Mouse (Mus musculus) embryonic facial prominence, embryonic 12.5 days (tissue): ENCODE results near the gene Cep68. TPM values are rescaled to one million over a fixed set of nuclear protein-coding genes. Genes with fewer than 3 reads are reported as not detected.

Experiments
- ATAC-seq: fragments of 200-750 bp; cut with Nextera tagmentation; 2 replicates; pipeline ENCODE4 v1.8.0; 2017; ENCODE audit not compliant: insufficient number of reproducible peaks, insufficient read depth, low FRiP score, low TSS enrichment
- H3K27ac ChIP-seq: fragments of 300-500 bp; sonication (generic); 2 replicates; pipeline ENCODE4 v1.5.1; 2016; ENCODE audit warnings: mild to moderate bottlenecking
- H3K27me3 ChIP-seq: fragments of 300-500 bp; sonication (generic); 2 replicates; pipeline ENCODE4 v1.6.1; 2016; ENCODE audit warnings: mild to moderate bottlenecking, moderate library complexity
- H3K36me3 ChIP-seq: fragments of 300-500 bp; sonication (generic); 2 replicates; pipeline ENCODE4 v1.6.1; 2016; ENCODE audit warnings: mild to moderate bottlenecking
- H3K4me1 ChIP-seq: fragments of 300-500 bp; sonication (generic); 2 replicates; pipeline ENCODE4 v1.6.1; 2016
- H3K4me2 ChIP-seq: fragments of 300-500 bp; sonication (generic); replicated peaks from 2 replicates; pipeline ENCODE4 v1.6.1; 2016; ENCODE audit warnings: mild to moderate bottlenecking, moderate library complexity
- H3K4me3 ChIP-seq: fragments of 300-500 bp; sonication (generic); 2 replicates; pipeline ENCODE4 v1.5.1; 2016; ENCODE audit warnings: mild to moderate bottlenecking
- H3K9ac ChIP-seq: fragments of 300-500 bp; sonication (generic); 2 replicates; pipeline ENCODE4 v1.6.1; 2016; ENCODE audit warnings: mild to moderate bottlenecking, moderate library complexity
- H3K9me3 ChIP-seq: fragments of 300-500 bp; sonication (generic); 2 replicates; pipeline ENCODE4 v1.6.1; 2016; ENCODE audit warnings: mild to moderate bottlenecking, moderate library complexity
- WGBS: fragments of 180-500 bp; shearing (Covaris S2); methylation state at CpG from one replicate; pipeline ENCODE4 v1.1.7; 2016; 5-methylcytosine and 5-hydroxymethylcytosine counted together
- polyA plus RNA-seq: library from polyadenylated mRNA; unstranded; fragments of >200 nt; fragmentation: Nextera tagmentation; extraction: Ambion mirVana; gene quantifications from 2 replicates; pipeline ENCODE4 v1.2.1, GENCODE M21; 2016

The Cep68 gene
- polyA plus RNA-seq, 1 experiment from 2014 or later, result 40.2 TPM

GRCm38 (mm10) chr11:20240331-20240730, 8.9 kb downstream of the Cep68 start:
- no peak overlapping the region for H3K27ac ChIP-seq
- H3K4me1 ChIP-seq, result peaks cover 22% of the 10 kb centered on the region
- H3K9me3 ChIP-seq, result no peaks in the 10 kb centered on the region
- no peak for ATAC-seq
- H3K36me3 ChIP-seq, result peaks cover 67% of the 10 kb centered on the region
- H3K27me3 ChIP-seq, result no peaks in the 10 kb centered on the region
- H3K4me3 ChIP-seq, result no peak overlapping the region
- H3K9ac ChIP-seq, result no peak overlapping the region
- 82% methylated on average over 5 of the region's 5 CpGs for WGBS
- no peak overlapping the region for H3K4me2 ChIP-seq

DNA sequence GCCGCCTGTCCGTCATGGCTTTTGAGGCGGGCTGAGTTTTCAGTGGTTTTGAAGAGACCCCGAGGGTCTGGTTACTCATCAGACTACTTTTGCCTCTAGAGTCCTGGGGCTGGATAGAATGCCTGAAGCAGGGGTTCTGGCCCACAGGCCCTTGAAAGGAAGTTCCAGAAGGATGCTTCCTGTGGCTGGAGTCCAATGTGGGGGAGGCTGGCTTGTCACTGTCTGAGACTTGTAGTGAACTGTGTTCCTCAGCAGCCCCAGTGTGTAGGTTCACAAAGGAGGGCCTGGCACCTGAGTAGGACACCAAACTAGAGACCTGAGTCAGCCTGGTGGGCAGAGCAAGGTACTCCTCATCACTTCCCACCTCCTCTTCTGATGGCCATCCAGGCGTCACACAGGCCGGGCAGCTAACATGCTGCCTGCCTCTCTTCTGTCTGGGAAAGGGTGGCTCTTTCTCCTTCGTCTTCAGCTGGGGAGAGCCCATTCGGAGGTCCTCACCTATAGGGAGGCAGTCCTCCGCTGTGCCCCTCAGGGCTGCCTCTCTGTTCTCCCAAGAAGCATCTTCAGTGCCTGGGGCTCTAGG, 9.9 kb downstream of the Cep68 start:
- Histone ChIP-seq H3K9me3 (no peaks in the 10 kb centered on the region), H3K9ac (no peak overlapping the region), H3K27ac (no peak overlapping the region), H3K36me3 (peaks cover 77% of the 10 kb centered on the region), H3K27me3 (no peaks in the 10 kb centered on the region), H3K4me1 (peaks cover 17% of the 10 kb centered on the region), H3K4me2 (no peak overlapping the region), H3K4me3 (no peak overlapping the region)
- WGBS, result 89% methylated on average over 9 of the region's 9 CpGs
- ATAC-seq, result no peak

GRCm38 (mm10) chr11:20237976-20238375, 11.3 kb downstream of the Cep68 start:
- 86% methylated on average over 3 of the region's 3 CpGs for WGBS

DNA sequence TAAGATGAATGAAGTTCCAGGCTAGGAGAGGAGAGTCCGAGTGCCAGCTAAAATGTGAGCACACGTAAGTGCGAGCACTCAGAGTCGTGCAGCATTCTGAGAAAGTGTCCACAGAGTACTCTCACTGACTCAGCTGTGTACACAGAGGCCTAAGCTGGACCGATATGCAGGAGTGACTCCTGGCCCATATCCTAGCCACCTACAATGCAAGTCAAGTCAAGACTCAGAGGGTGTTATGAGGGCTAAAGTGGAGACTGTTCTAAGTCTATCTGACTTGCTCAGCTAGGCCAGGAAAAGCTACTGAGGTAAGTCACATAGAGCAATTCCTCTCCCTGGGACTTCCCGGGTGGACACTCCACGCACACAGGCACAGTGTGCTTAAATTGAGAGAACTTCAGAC, 12.2 kb downstream of the Cep68 start:
- Histone ChIP-seq H3K27me3 (no peaks in the 10 kb centered on the region), H3K4me1 (no peaks in the 10 kb centered on the region; the same call in 1 of the 2 replicates), H3K4me3 (no peak overlapping the region), H3K4me2 (no peak overlapping the region), H3K9ac (no peak overlapping the region), H3K36me3 (peaks cover 91% of the 10 kb centered on the region), H3K9me3 (no peaks in the 10 kb centered on the region), H3K27ac (no peak overlapping the region)
- ATAC-seq, result no peak
- WGBS, result 93% methylated on average over 7 of the region's 7 CpGs

More at GRCm38 (mm10) chr11:20237976-20238375, 11.3 kb downstream of the Cep68 start:
- H3K27ac ChIP-seq, result no peak overlapping the region
- H3K36me3 ChIP-seq, result peaks cover 85% of the 10 kb centered on the region
- H3K4me2 ChIP-seq, result no peak overlapping the region
- H3K4me1 ChIP-seq, result peaks cover 3% of the 10 kb centered on the region; the same call in 1 of the 2 replicates
- no peak overlapping the region for H3K4me3 ChIP-seq
- no peaks in the 10 kb centered on the region for H3K27me3 ChIP-seq
- no peak overlapping the region for H3K9ac ChIP-seq
- no peaks in the 10 kb centered on the region for H3K9me3 ChIP-seq
- ATAC-seq, result no peak

GRCm38 (mm10) chr11:20234233-20234632, 15.0 kb downstream of the Cep68 start:
- Histone ChIP-seq H3K27ac (no peak overlapping the region), H3K36me3 (peaks cover 89% of the 10 kb centered on the region), H3K4me2 (no peak overlapping the region), H3K9ac (no peak overlapping the region), H3K27me3 (no peaks in the 10 kb centered on the region), H3K4me1 (no peaks in the 10 kb centered on the region; the same call in 1 of the 2 replicates), H3K4me3 (no peak overlapping the region), H3K9me3 (no peaks in the 10 kb centered on the region)
- 56% methylated on average over 3 of the region's 3 CpGs for WGBS
- ATAC-seq, result no peak

DNA sequence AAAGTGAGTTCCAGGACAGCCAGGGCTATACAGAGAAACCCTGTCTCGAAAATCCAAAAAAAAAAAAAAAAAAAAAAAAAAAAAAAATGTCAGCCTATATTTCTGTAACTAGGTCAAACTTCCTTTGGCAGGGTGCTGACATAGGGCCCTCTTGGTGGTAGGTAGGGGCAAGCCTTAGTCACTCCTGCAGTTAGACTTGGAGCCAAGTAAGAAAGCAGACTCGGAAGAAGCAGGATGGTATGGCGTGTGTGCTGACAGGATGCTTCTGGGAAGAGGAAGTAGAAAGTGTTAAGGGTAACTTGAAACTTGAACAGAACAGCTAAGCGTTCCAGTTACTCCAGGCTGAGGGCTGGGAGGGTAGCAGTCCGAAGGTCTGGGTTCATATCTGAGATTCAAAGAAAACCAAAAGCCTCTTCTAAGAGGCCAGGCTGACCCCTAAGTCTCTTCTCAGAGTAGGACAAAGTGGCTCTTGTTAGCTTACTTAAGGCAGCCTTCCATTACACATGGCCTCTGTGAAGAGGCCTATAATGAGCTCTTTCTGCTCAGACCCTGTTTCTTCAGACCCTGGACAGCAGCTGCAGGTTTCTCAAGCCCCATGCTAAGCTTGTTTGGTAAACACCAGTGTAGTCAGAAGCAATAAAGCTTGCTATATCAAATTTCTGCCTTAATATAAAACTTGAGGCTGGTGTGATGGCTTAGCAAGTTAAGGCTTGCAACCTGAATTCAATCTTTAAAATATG, 17.0 kb downstream of the Cep68 start:
- H3K27ac ChIP-seq, result peak overlapping the region; percentile 60
- H3K36me3 ChIP-seq, result peaks cover 89% of the 10 kb centered on the region

GRCm38 (mm10) chr11:20231128-20231878, 17.9 kb downstream of the Cep68 start:
- Histone ChIP-seq H3K27me3 (no peaks in the 10 kb centered on the region), H3K27ac (peak overlapping the region; percentile 47), H3K36me3 (peaks cover 80% of the 10 kb centered on the region), H3K4me2 (no peak overlapping the region), H3K9me3 (no peaks in the 10 kb centered on the region), H3K4me1 (no peaks in the 10 kb centered on the region; the same call in 1 of the 2 replicates), H3K9ac (no peak overlapping the region), H3K4me3 (no peak overlapping the region)
- ATAC-seq, result no peak
- 49% methylated on average over 8 of the region's 8 CpGs for WGBS

More for the DNA sequence above, 17.0 kb downstream of the Cep68 start:
- WGBS, result 50% methylated on average over 4 of the region's 5 CpGs
- no peak overlapping the region for H3K4me3 ChIP-seq
- no peaks in the 10 kb centered on the region for H3K9me3 ChIP-seq
- H3K9ac ChIP-seq, result no peak overlapping the region
- H3K4me2 ChIP-seq, result no peak overlapping the region
- no peaks in the 10 kb centered on the region; the same call in 1 of the 2 replicates for H3K4me1 ChIP-seq
- ATAC-seq, result no peak
- H3K27me3 ChIP-seq, result no peaks in the 10 kb centered on the region

GRCm38 (mm10) chr11:20230286-20230685, 18.9 kb downstream of the Cep68 start:
- Histone ChIP-seq H3K27ac (no peak overlapping the region), H3K27me3 (no peaks in the 10 kb centered on the region), H3K4me1 (no peaks in the 10 kb centered on the region; the same call in 1 of the 2 replicates), H3K9ac (no peak overlapping the region), H3K9me3 (no peaks in the 10 kb centered on the region), H3K4me2 (no peak overlapping the region), H3K36me3 (peaks cover 81% of the 10 kb centered on the region), H3K4me3 (no peak overlapping the region)
- no peak for ATAC-seq
- WGBS, result 97% methylated on average over 1 of the region's 1 CpGs

DNA sequence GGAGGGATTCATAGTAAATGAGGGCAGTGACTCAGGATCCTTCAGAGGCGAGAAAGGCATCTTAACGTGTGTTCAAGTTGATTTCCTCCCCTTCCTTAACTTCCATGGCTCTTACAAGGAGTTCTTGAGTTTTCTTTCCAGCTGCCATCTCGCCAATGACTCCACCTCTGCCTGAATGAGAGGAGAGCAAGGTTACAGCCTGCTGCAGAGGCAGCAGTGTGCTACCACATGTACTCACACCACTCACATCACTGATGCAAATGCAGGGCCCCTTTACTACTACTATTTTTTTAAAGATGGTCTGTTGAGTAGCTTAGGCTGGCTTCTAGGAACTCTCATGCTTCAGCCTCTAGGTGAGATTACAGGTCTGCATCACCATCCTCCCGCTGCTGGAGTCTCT, 19.9 kb downstream of the Cep68 start:
- 92% methylated on average over 4 of the region's 4 CpGs for WGBS
- H3K36me3 ChIP-seq, result peaks cover 79% of the 10 kb centered on the region

DNA sequence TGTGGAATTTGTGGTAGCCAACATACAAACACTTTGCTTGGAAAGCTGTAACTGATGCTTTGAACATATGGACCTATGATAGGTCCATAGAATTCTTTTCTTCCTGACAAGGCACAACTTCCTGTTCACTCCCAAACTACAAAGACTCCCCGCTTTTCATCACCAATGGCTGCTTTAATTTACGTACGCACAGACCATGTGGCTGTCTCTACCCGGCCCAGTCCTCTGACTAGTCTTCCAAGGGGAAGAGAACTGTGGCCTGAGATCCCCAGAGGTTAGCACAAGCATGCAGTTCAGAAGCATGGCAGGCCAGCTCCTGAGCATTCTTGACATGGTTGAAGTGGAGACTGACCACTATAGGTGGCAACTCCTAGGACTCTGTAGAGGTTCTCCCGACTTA, 20.6 kb downstream of the Cep68 start:
- H3K27ac ChIP-seq, result no peak overlapping the region
- H3K4me3 ChIP-seq, result no peak overlapping the region
- no peak overlapping the region for H3K9ac ChIP-seq
- no peak for ATAC-seq
- H3K4me1 ChIP-seq, result no peaks in the 10 kb centered on the region; the same call in 1 of the 2 replicates
- no peaks in the 10 kb centered on the region for H3K27me3 ChIP-seq
- no peak overlapping the region for H3K4me2 ChIP-seq
- WGBS, result 81% methylated on average over 5 of the region's 5 CpGs
- H3K36me3 ChIP-seq, result peaks cover 80% of the 10 kb centered on the region
- H3K9me3 ChIP-seq, result no peaks in the 10 kb centered on the region

More for the DNA sequence above, 19.9 kb downstream of the Cep68 start:
- H3K9me3 ChIP-seq, result no peaks in the 10 kb centered on the region
- no peaks in the 10 kb centered on the region; the same call in 1 of the 2 replicates for H3K4me1 ChIP-seq
- no peak overlapping the region for H3K4me2 ChIP-seq
- no peak overlapping the region for H3K27ac ChIP-seq
- ATAC-seq, result no peak
- H3K9ac ChIP-seq, result no peak overlapping the region
- H3K4me3 ChIP-seq, result no peak overlapping the region
- H3K27me3 ChIP-seq, result no peaks in the 10 kb centered on the region

- WGBS, result 95% methylated on average over 4 of the region's 4 CpGs
- no peak for ATAC-seq
- no peak overlapping the region for H3K27ac ChIP-seq
- H3K9ac ChIP-seq, result no peak overlapping the region
- H3K27me3 ChIP-seq, result no peaks in the 10 kb centered on the region
- peaks cover 61% of the 10 kb centered on the region for H3K36me3 ChIP-seq
- H3K4me1 ChIP-seq, result no peaks in the 10 kb centered on the region
- no peaks in the 10 kb centered on the region for H3K9me3 ChIP-seq
- no peak overlapping the region for H3K4me2 ChIP-seq
- no peak overlapping the region for H3K4me3 ChIP-seq
Measured at GRCm38 (mm10) chr11:20225938-20226337, 23.3 kb downstream of the Cep68 start.
